Mouse (Mus musculus) kidney, adult 2 months (tissue): ENCODE measurements around the gene Ak8.

Source experiments
- CTCF ChIP-seq: fragments of 200-500 bp; conservative IDR thresholded peaks from 2 replicates; pipeline ENCODE4 v1.5.1; 2011; ENCODE audit warnings: low read depth, mild to moderate bottlenecking, control low read depth, low read length, moderate library complexity, mixed read lengths; ENCODE audit not compliant: insufficient read depth, insufficient read length
- POLR2A ChIP-seq: fragments of 200-500 bp; IDR thresholded peaks from one replicate; pipeline ENCODE4 v1.6.1; 2011; ENCODE audit warnings: low read depth, low read length, control low read depth

- TF ChIP-seq POLR2A (no peak), CTCF (no peak)
Observed at GRCm38 (mm10) chr2:28681718-28682117, 18.2 kb upstream of the Ak8 start.
